Comparison of ENCODE assay signal across 11 mouse cellular contexts in genomic region chr16:3240982-3241719, GRCm38 (mm10).
DNase-seq lines count a peak whose midpoint lies in the region; ATAC-seq and TF ChIP-seq lines count a peak whose summit lies in the region.
"Had no signal": no experiment of that assay in that cellular context is flagged by ENCODE, and none has a peak within 500 bp of the region (broad histone marks: within the 10 kb centered on the region; RNA-seq: fewer than 3 reads in every experiment).

No protein-coding gene starts in this region.

- no peaks in the 10 kb centered on the region for H3K4me1 ChIP-seq in forebrain, embryonic 11.5 days (replicated peaks; ENCODE audit: control insufficient read depth, insufficient read depth, low read length)
- no peaks in the 10 kb centered on the region for H3K4me1 ChIP-seq in forebrain, embryonic 10.5 days
- H3K4me1 ChIP-seq in limb, embryonic 11.5 days (ENCODE audit: control insufficient read depth, insufficient read depth, low read length): no peaks in the 10 kb centered on the region
- H3K4me1 ChIP-seq in limb, embryonic 10.5 days: no peaks in the 10 kb centered on the region
- H3K4me1 ChIP-seq in hindbrain, postnatal 0 days (ENCODE audit: insufficient read depth, low read length): no peaks in the 10 kb centered on the region
- H3K4me1 ChIP-seq in midbrain, embryonic 14.5 days (ENCODE audit: control insufficient read depth, insufficient read depth, low read length): no peaks in the 10 kb centered on the region

- no peak overlapping the region for H3K27ac ChIP-seq in forebrain, embryonic 11.5 days (ENCODE audit: low read depth, low read length)
- no peak overlapping the region for H3K27ac ChIP-seq in forebrain, embryonic 10.5 days
- H3K27ac ChIP-seq in limb, embryonic 11.5 days (replicated peaks; ENCODE audit: low read depth, low read length): no peak overlapping the region
- H3K27ac ChIP-seq in limb, embryonic 10.5 days: no peak overlapping the region
- no peak overlapping the region for H3K27ac ChIP-seq in hindbrain, postnatal 0 days
- no peak overlapping the region for H3K27ac ChIP-seq in midbrain, embryonic 14.5 days (replicated peaks; ENCODE audit: low read depth, low read length)

- no peaks in the 10 kb centered on the region for H3K27me3 ChIP-seq in forebrain, embryonic 11.5 days (ENCODE audit: control insufficient read depth, insufficient read depth, low read length)
- H3K27me3 ChIP-seq in forebrain, embryonic 10.5 days (ENCODE audit: poor library complexity, severe bottlenecking): no peaks in the 10 kb centered on the region
- H3K27me3 ChIP-seq in limb, embryonic 11.5 days (ENCODE audit: control insufficient read depth, insufficient read depth, low read length): no peaks in the 10 kb centered on the region
- H3K27me3 ChIP-seq in limb, embryonic 10.5 days (ENCODE audit: low read depth, poor library complexity, severe bottlenecking): no peaks in the 10 kb centered on the region
- H3K27me3 ChIP-seq in hindbrain, postnatal 0 days (ENCODE audit: insufficient read depth, low read length): no peaks in the 10 kb centered on the region
- no peaks in the 10 kb centered on the region for H3K27me3 ChIP-seq in midbrain, embryonic 14.5 days (ENCODE audit: control insufficient read depth, insufficient read depth, low read length)

- H3K9ac ChIP-seq in forebrain, embryonic 11.5 days (ENCODE audit: low read length): no peak overlapping the region
- H3K9ac ChIP-seq in limb, embryonic 11.5 days (ENCODE audit: low read length): no peak overlapping the region
- no peak overlapping the region for H3K9ac ChIP-seq in hindbrain, postnatal 0 days (replicated peaks; ENCODE audit: low read length)
- no peak overlapping the region for H3K9ac ChIP-seq in midbrain, embryonic 14.5 days (replicated peaks; ENCODE audit: low read length)

- H3K4me2 ChIP-seq in forebrain, embryonic 11.5 days (ENCODE audit: low read depth, low read length, severe bottlenecking): no peak overlapping the region
- no peak overlapping the region for H3K4me2 ChIP-seq in limb, embryonic 11.5 days (ENCODE audit: low read depth, severe bottlenecking)
- H3K4me2 ChIP-seq in hindbrain, postnatal 0 days (ENCODE audit: low read depth, low read length): no peak overlapping the region
- no peak overlapping the region for H3K4me2 ChIP-seq in midbrain, embryonic 14.5 days (ENCODE audit: low read length)

- H3K9me3 ChIP-seq in forebrain, embryonic 11.5 days (ENCODE audit: control insufficient read depth, low read length): peaks cover 54% of the 10 kb centered on the region
- H3K9me3 ChIP-seq in forebrain, embryonic 10.5 days: peaks cover 95% of the 10 kb centered on the region
- H3K9me3 ChIP-seq in limb, embryonic 11.5 days (ENCODE audit: control insufficient read depth, low read length): peaks cover 49% of the 10 kb centered on the region
- peaks cover 62% of the 10 kb centered on the region for H3K9me3 ChIP-seq in limb, embryonic 10.5 days (replicated peaks)
- peaks cover 54% of the 10 kb centered on the region for H3K9me3 ChIP-seq in hindbrain, postnatal 0 days (ENCODE audit: low read length)
- H3K9me3 ChIP-seq in midbrain, embryonic 14.5 days (ENCODE audit: control insufficient read depth, low read length): peaks cover 71% of the 10 kb centered on the region

- H3K36me3 ChIP-seq in forebrain, embryonic 11.5 days (ENCODE audit: control insufficient read depth, insufficient read depth, low read length): no peaks in the 10 kb centered on the region
- H3K36me3 ChIP-seq in forebrain, embryonic 10.5 days (replicated peaks): no peaks in the 10 kb centered on the region
- 0 out of 2 replicates have a peak, but pooled peaks cover 2% of the 10 kb centered on the region for H3K36me3 ChIP-seq in limb, embryonic 11.5 days (ENCODE audit: control insufficient read depth, insufficient read depth, low read length)
- no peaks in the 10 kb centered on the region for H3K36me3 ChIP-seq in limb, embryonic 10.5 days
- H3K36me3 ChIP-seq in hindbrain, postnatal 0 days (ENCODE audit: insufficient read depth, low read length): no peaks in the 10 kb centered on the region
- H3K36me3 ChIP-seq in midbrain, embryonic 14.5 days (ENCODE audit: control insufficient read depth, insufficient read depth, low read length): no peaks in the 10 kb centered on the region

- peak; percentile 53 for DNase-seq in forebrain, embryonic 11.5 days (ENCODE audit: low spot score)
- no peak for DNase-seq in forebrain, embryonic 10.5 days (ENCODE audit: extremely low spot score, low spot score)
- no peak for DNase-seq in limb, embryonic 11.5 days (ENCODE audit: low spot score)
- no peak for DNase-seq in limb, embryonic 10.5 days (ENCODE audit: low spot score)
- DNase-seq in hindbrain, postnatal 0 days (ENCODE audit: low spot score): no peak
- no peak for DNase-seq in midbrain, embryonic 14.5 days
- no peak for DNase-seq in retina, embryonic 14.5 days (ENCODE audit: low spot score)
- DNase-seq in thymus, postnatal 14 days: no peak
- DNase-seq: adrenal gland, adult 8-10 months; cerebellum, postnatal 10 days; lung, postnatal 36 days had no signal

- TF ChIP-seq CTCF in hindbrain, postnatal 0 days (IDR thresholded peaks at IDR 0.05; ENCODE audit: low read depth): no peak

- peak; percentile 25; the same call in 1 of the 2 replicates for ATAC-seq in forebrain, embryonic 11.5 days (replicated peaks; ENCODE audit: low FRiP score)
- 0 out of 2 replicates have a peak, but pooled peaks have one; percentile 11 for ATAC-seq in limb, embryonic 11.5 days (ENCODE audit: insufficient number of reproducible peaks, low FRiP score, low TSS enrichment, low read depth)
- peak; percentile 45; the same call in 1 of the 2 replicates for ATAC-seq in hindbrain, postnatal 0 days
- 0 out of 2 replicates have a peak, but pooled peaks have one; percentile 18 for ATAC-seq in midbrain, embryonic 14.5 days (ENCODE audit: low FRiP score, low TSS enrichment)

- H3K4me3 ChIP-seq in forebrain, embryonic 11.5 days (ENCODE audit: low read depth, low read length): no peak overlapping the region
- no peak overlapping the region for H3K4me3 ChIP-seq in forebrain, embryonic 10.5 days
- H3K4me3 ChIP-seq in limb, embryonic 11.5 days (ENCODE audit: low read depth, low read length): no peak overlapping the region
- no peak overlapping the region for H3K4me3 ChIP-seq in limb, embryonic 10.5 days
- H3K4me3 ChIP-seq in hindbrain, postnatal 0 days (ENCODE audit: low read length): no peak overlapping the region
- H3K4me3 ChIP-seq in midbrain, embryonic 14.5 days (replicated peaks; ENCODE audit: low read depth, low read length): no peak overlapping the region

- 68% methylated on average over 5 of the region's 5 CpGs for WGBS in forebrain, embryonic 11.5 days
- 72% methylated on average over 5 of the region's 5 CpGs for WGBS in forebrain, embryonic 10.5 days
- WGBS in limb, embryonic 11.5 days: 70% methylated on average over 5 of the region's 5 CpGs
- 72% methylated on average over 5 of the region's 5 CpGs for WGBS in limb, embryonic 10.5 days
- 68% methylated on average over 5 of the region's 5 CpGs for WGBS in hindbrain, postnatal 0 days
- WGBS in midbrain, embryonic 14.5 days: 68% methylated on average over 5 of the region's 5 CpGs
